Mouse (Mus musculus) midbrain, embryonic 10.5 days (tissue): ENCODE measurements at regions not wholly inside any gene's neighbourhood (a gene's known extent, or its start where the extent isn't known, plus 50 kb on each side); places are given as distances from the start of the nearest gene placed in this dataset.
A peak's percentile ranks its signal among the peaks of the same experiment; 100 is the strongest.

Experiments
- DNase-seq: peaks from one replicate; pipeline ENCODE4 v3.0.0-alpha.2; 2017; ENCODE audit warnings: low spot score
- H3K27ac ChIP-seq: fragments of 300-500 bp; sonication (generic); replicated peaks from 2 replicates; pipeline ENCODE4 v1.5.1; 2016; ENCODE audit warnings: mild to moderate bottlenecking
- H3K27me3 ChIP-seq: fragments of 300-500 bp; sonication (generic); 2 replicates; pipeline ENCODE4 v1.6.1; 2016; ENCODE audit warnings: low read depth, mild to moderate bottlenecking; ENCODE audit not compliant: poor library complexity, severe bottlenecking
- H3K36me3 ChIP-seq: fragments of 300-500 bp; sonication (generic); 2 replicates; pipeline ENCODE4 v1.6.1; 2016; ENCODE audit warnings: mild to moderate bottlenecking, moderate library complexity
- H3K4me1 ChIP-seq: fragments of 300-500 bp; sonication (generic); 2 replicates; pipeline ENCODE4 v1.6.1; 2016
- H3K4me3 ChIP-seq: fragments of 300-500 bp; sonication (generic); 2 replicates; pipeline ENCODE4 v1.5.1; 2016; ENCODE audit warnings: mild to moderate bottlenecking, moderate library complexity
- H3K9me3 ChIP-seq: fragments of 300-500 bp; sonication (generic); replicated peaks from 2 replicates; pipeline ENCODE4 v1.6.1; 2016; ENCODE audit warnings: mild to moderate bottlenecking
- WGBS: fragments of 180-500 bp; shearing (Covaris S2); methylation state at CpG from one replicate; pipeline ENCODE4 v1.1.7; 2016; 5-methylcytosine and 5-hydroxymethylcytosine counted together

DNA sequence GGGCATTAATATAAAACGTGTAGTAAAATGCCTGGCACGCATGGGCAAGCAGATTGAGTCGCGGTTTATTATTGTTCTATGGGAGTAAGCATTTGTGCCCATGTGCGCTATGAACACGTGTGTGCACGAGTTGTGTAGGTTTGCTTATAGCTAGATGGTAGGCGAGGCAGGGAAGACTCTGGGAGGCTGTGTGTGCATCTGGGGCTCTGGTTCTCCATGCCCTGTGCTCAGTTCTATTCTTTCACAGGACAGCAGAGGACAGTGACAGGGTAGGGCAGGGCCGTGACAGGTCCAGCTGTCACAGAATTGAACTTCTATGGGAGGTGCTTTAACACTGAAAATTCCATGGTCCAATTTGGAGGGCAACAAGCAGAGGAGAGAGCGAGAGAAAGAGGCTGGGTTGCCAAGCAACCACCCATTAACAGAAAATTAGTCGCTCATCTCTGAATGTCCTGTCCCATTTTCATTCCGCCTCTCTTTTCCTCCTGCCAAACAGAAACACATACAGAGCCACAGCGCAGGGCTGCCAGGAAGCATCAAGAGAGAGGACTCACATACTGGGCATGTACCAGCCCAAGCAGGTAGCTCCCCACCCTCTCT, 160.4 kb upstream of the Lrfn2 start:
- WGBS: 80% methylated on average over 13 of the region's 13 CpGs
- H3K4me1 ChIP-seq: peaks cover 57% of the 10 kb centered on the region
- H3K9me3 ChIP-seq: no peaks in the 10 kb centered on the region
- H3K36me3 ChIP-seq: no peaks in the 10 kb centered on the region
- DNase-seq: no peak
- H3K27me3 ChIP-seq: peaks cover 46% of the 10 kb centered on the region
- no peak overlapping the region for H3K4me3 ChIP-seq
- no peak overlapping the region for H3K27ac ChIP-seq

DNA sequence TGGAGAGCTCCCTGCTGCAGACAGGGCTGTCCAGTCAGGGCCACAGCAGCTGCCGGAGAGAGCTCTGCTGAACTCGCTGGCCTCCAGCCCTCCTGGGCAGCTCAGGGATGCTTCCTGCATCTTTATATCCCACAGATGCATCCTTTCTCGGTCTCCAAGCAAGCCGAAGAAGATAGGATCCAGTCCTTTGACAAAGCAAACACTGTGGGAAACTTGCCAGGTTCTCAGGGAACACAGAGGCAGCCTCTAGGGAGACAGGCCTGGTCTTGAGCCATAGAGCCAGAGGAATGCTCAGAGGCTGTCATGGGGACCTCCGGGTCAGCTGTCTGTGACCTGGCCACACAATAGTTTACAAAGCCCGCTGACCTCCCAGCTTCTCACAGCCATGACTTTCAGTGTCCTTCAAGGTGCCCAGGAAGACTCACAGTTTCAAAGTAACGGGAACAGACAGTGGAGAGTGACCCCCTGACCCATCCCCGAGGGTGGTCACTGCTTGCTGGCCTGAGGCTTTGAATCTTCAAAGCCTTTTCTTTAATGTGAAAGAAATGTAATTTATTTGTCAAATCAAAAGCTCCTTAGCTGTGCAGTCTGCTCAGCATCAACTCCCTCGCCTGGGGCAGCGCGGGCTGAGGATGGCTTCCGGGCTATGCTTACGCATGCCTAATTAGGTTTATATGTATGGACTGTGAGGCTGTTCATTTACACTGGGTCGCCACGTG, 157.8 kb upstream of the Lrfn2 start:
- Histone ChIP-seq H3K27me3 (peaks cover 46% of the 10 kb centered on the region), H3K4me3 (no peak overlapping the region; the same call in 1 of the 2 replicates), H3K27ac (peak overlapping the region; percentile 72), H3K36me3 (no peaks in the 10 kb centered on the region), H3K4me1 (peaks cover 60% of the 10 kb centered on the region), H3K9me3 (no peaks in the 10 kb centered on the region)
- WGBS: 9% methylated on average over 15 of the region's 15 CpGs
- DNase-seq: peak; percentile 82

DNA sequence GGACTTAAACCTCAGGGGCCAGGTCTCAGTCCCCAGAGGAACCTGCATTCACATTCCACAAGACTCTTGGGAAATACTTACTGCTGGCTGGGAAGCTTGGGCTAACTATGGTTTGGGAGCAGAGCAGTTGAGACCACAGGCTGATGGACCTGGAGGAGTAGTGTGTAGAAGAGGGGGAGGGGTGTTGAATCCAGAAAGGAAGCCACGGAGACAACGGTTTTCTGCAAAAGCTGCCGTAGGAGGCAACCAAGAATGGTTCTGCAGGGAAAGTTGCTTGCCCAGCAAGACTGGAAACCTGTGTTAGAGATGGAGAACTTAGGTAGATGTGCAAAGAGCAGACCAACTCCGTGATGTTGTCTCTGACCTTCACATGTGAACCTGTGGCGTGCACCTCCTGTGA, 156.7 kb upstream of the Lrfn2 start:
- Histone ChIP-seq H3K27me3 (peaks cover 42% of the 10 kb centered on the region), H3K4me3 (no peak overlapping the region), H3K9me3 (no peaks in the 10 kb centered on the region), H3K36me3 (no peaks in the 10 kb centered on the region), H3K27ac (0 out of 2 replicates have a peak overlapping the region, but pooled peaks have one; percentile 81), H3K4me1 (peaks cover 60% of the 10 kb centered on the region)
- WGBS: 84% methylated on average over 5 of the region's 5 CpGs
- DNase-seq: no peak

DNA sequence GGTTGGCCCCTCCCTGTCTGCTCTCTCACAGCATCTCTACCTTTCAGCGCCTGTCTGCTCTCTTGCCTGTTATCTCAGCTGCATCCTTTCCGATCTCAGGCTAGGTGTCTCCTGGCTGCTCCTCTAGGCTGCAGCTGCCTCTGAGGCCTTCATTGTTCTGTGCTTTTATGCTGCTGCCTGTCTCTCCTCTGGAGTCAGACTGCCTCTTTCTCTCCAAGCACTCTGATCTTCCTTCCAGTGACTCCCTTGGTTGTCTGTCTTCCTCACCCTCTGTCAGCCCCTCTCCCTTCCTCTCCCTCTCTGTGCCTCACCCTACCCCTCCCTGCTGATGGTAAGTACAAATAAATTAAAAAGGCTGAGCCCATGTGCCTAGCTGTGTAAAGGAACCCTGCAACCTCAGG, 155.7 kb upstream of the Lrfn2 start:
- WGBS: 12% methylated on average over 2 of the region's 2 CpGs
- peaks cover 37% of the 10 kb centered on the region for H3K27me3 ChIP-seq
- H3K27ac ChIP-seq: peak overlapping the region; percentile 81
- no peaks in the 10 kb centered on the region for H3K36me3 ChIP-seq
- H3K4me3 ChIP-seq: peak overlapping the region; percentile 14; the same call in 1 of the 2 replicates
- peak; percentile 51 for DNase-seq
- H3K9me3 ChIP-seq: no peaks in the 10 kb centered on the region
- peaks cover 55% of the 10 kb centered on the region for H3K4me1 ChIP-seq

- H3K4me1 ChIP-seq: peaks cover 24% of the 10 kb centered on the region
- H3K36me3 ChIP-seq: no peaks in the 10 kb centered on the region
- 89% methylated on average over 7 of the region's 7 CpGs for WGBS
- DNase-seq: no peak
- H3K4me3 ChIP-seq: no peak overlapping the region
- H3K27ac ChIP-seq: no peak overlapping the region
- H3K27me3 ChIP-seq: peaks cover 12% of the 10 kb centered on the region
- H3K9me3 ChIP-seq: no peaks in the 10 kb centered on the region
These were observed 152.0 kb upstream of the Lrfn2 start for GRCm38 (mm10) chr17:48780217-48780616.

DNA sequence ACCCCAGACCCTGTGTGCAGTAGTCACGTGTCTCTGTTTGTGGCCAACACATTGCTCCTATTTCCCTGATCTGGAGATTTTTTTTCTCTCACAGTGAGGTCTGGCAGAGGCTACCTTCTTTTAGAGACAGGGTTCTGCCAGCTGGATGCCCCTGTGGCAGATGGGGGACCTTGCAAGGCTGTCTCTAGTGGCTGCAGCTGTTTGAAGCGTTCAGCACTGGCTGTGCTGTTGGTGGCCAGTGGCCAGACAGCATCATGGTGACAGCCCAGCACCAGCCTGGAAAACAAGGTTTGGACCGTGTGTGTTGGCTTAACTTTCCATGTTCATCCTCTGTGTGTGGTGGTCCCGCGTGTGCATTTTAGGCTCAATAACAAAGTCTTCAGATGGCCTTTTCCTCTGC, 147.8 kb upstream of the Lrfn2 start:
- Histone ChIP-seq H3K27ac (no peak overlapping the region), H3K9me3 (0 out of 2 replicates have a peak, but pooled peaks cover 3% of the 10 kb centered on the region)
- 88% methylated on average over 5 of the region's 5 CpGs for WGBS

GRCm38 (mm10) chr17:48786501-48786900, 145.7 kb upstream of the Lrfn2 start:
- Histone ChIP-seq H3K4me1 (peaks cover 7% of the 10 kb centered on the region), H3K4me3 (no peak overlapping the region), H3K27ac (no peak overlapping the region), H3K36me3 (no peaks in the 10 kb centered on the region), H3K9me3 (0 out of 2 replicates have a peak, but pooled peaks cover 3% of the 10 kb centered on the region), H3K27me3 (no peaks in the 10 kb centered on the region)
- DNase-seq: no peak
- 88% methylated on average over 12 of the region's 12 CpGs for WGBS

More for the DNA sequence above, 147.8 kb upstream of the Lrfn2 start:
- Histone ChIP-seq H3K4me3 (no peak overlapping the region), H3K4me1 (peaks cover 4% of the 10 kb centered on the region), H3K36me3 (no peaks in the 10 kb centered on the region), H3K27me3 (no peaks in the 10 kb centered on the region)
- DNase-seq: no peak

DNA sequence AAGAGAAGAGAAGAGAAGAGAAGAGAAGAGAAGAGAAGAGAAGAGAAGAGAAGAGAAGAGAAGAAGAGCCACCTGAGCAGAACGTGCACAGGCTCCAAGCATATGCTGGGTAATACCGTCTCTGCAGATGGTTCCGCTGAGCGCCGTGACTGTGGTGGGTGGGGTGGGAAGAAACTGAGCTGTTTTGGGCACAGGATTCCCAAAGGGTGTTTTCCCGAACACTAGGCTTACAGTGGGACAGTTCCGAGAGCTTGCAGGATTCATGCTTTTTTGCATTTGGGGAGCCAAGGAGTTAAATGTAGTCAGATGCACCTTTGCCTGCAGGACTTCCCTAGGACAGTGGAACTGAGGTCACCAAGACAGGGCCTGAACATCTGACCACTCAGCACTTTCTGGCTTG, 142.3 kb upstream of the Lrfn2 start:
- Histone ChIP-seq H3K9me3 (0 out of 2 replicates have a peak, but pooled peaks cover 3% of the 10 kb centered on the region), H3K27me3 (no peaks in the 10 kb centered on the region), H3K27ac (no peak overlapping the region), H3K36me3 (no peaks in the 10 kb centered on the region), H3K4me3 (no peak overlapping the region), H3K4me1 (peaks cover 3% of the 10 kb centered on the region; the same call in 1 of the 2 replicates)
- WGBS: 92% methylated on average over 7 of the region's 7 CpGs
- DNase-seq: no peak

- no peaks in the 10 kb centered on the region for H3K36me3 ChIP-seq
- DNase-seq: no peak
- 0 out of 2 replicates have a peak, but pooled peaks cover 3% of the 10 kb centered on the region for H3K9me3 ChIP-seq
- H3K27ac ChIP-seq: no peak overlapping the region
- WGBS: 76% methylated on average over 6 of the region's 6 CpGs
- H3K4me3 ChIP-seq: no peak overlapping the region
- no peaks in the 10 kb centered on the region for H3K27me3 ChIP-seq
- H3K4me1 ChIP-seq: peaks cover 3% of the 10 kb centered on the region; the same call in 1 of the 2 replicates
These were observed 141.7 kb upstream of the Lrfn2 start for GRCm38 (mm10) chr17:48790526-48790925.

DNA sequence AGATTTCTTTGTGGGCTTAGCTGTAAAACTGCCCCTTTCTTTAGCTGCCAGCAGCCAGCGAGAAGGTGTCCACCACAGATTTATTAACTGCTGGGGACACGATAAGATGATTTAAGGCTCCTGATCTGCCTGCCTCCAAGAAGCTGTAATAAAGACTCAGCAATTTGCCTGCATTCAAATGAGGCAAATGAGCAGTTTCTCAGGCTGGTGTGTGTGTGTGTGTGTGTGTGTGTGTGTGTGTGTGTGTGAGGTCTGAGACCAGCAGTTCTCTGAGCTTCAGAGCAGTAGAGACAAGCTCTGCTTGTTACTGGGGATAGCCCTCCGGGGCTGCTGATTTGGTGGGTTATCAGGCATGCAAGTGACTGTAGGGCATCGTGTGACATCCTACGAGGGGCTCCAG, 139.2 kb upstream of the Lrfn2 start:
- peaks cover 3% of the 10 kb centered on the region; the same call in 1 of the 2 replicates for H3K4me1 ChIP-seq
- no peaks in the 10 kb centered on the region for H3K9me3 ChIP-seq
- H3K27me3 ChIP-seq: no peaks in the 10 kb centered on the region
- H3K27ac ChIP-seq: no peak overlapping the region
- no peak for DNase-seq
- H3K36me3 ChIP-seq: no peaks in the 10 kb centered on the region
- H3K4me3 ChIP-seq: no peak overlapping the region
- WGBS: 88% methylated on average over 5 of the region's 5 CpGs

DNA sequence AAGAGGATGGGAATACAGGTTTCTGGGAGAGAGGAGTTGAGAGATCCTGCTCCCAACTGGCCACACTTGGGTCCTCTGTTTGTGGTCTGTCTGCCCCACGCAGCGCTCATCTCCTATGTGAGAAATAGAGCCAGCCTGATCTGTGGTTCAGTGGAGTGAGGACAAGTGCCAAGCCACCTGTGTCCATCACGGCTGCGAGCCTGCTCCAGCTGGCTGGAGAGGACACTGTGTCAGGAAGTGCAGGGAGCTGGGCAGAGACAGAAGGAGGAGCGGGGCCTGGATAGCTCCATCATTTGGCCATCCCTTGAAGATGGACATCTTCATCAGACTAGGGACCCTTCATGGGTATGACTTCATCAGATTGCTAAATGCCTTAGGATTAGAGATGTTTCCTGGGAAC, 136.4 kb upstream of the Lrfn2 start:
- peaks cover under 1% of the 10 kb centered on the region; the same call in 1 of the 2 replicates for H3K4me1 ChIP-seq
- no peaks in the 10 kb centered on the region for H3K36me3 ChIP-seq
- 86% methylated on average over 5 of the region's 5 CpGs for WGBS
- no peak for DNase-seq
- no peaks in the 10 kb centered on the region for H3K27me3 ChIP-seq
- H3K4me3 ChIP-seq: no peak overlapping the region
- no peaks in the 10 kb centered on the region for H3K9me3 ChIP-seq
- H3K27ac ChIP-seq: no peak overlapping the region

- no peaks in the 10 kb centered on the region for H3K9me3 ChIP-seq
- H3K27me3 ChIP-seq: no peaks in the 10 kb centered on the region
- DNase-seq: no peak
- no peak overlapping the region for H3K4me3 ChIP-seq
- H3K27ac ChIP-seq: no peak overlapping the region
- H3K36me3 ChIP-seq: no peaks in the 10 kb centered on the region
- WGBS: 84% methylated on average over 3 of the region's 3 CpGs
- H3K4me1 ChIP-seq: no peaks in the 10 kb centered on the region
These were observed 134.0 kb upstream of the Lrfn2 start for GRCm38 (mm10) chr17:48798196-48798595.

GRCm38 (mm10) chr17:48802673-48803072, 129.5 kb upstream of the Lrfn2 start:
- Histone ChIP-seq H3K27ac (no peak overlapping the region), H3K27me3 (no peaks in the 10 kb centered on the region), H3K9me3 (no peaks in the 10 kb centered on the region), H3K4me3 (no peak overlapping the region), H3K4me1 (no peaks in the 10 kb centered on the region), H3K36me3 (no peaks in the 10 kb centered on the region)
- WGBS: 70% methylated on average over 7 of the region's 7 CpGs
- no peak for DNase-seq
